Mouse (Mus musculus): ENCODE results near the gene Acot1. TPM values are rescaled to one million over a fixed set of nuclear protein-coding genes. Genes with fewer than 3 reads are reported as not detected.

The Acot1 gene
- polyA plus RNA-seq, 1 experiment from 2014 or later, result 89.4 TPM

DNA sequence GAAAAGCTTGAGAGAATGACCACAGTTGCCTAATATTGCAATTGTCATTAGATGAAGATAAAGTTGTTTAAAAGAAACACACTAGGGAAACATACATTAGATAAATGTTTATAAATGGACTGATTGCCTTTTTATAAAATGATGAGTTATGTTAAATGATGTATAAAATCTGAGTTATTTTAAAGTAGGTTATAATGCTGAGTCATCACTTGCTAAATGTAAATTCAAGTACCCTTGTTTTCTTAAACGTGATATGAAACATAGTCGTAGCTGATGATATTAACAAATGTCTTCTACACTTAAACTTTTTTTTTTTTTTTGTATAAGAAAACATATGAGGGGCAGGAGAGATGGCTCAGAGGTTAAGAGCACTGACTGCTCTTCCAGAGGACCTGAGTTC, 54.5 kb downstream of the Acot1 start:
- ATAC-seq, result no peak
- no peaks in the 10 kb centered on the region for H3K9me3 ChIP-seq (replicated peaks; ENCODE audit: control insufficient read depth, low read length, poor library complexity, severe bottlenecking)
- no peak overlapping the region for H3K27ac ChIP-seq (ENCODE audit: low read length)
- no peak overlapping the region for H3K4me3 ChIP-seq (ENCODE audit: low read depth, low read length)
- H3K4me1 ChIP-seq (ENCODE audit: control insufficient read depth, insufficient read depth, low read length), result no peaks in the 10 kb centered on the region
- 82% methylated on average over 2 of the region's 2 CpGs for WGBS
- H3K9ac ChIP-seq (ENCODE audit: low read depth, low read length), result no peak overlapping the region
- H3K27me3 ChIP-seq (ENCODE audit: control insufficient read depth, insufficient read depth, low read depth, low read length), result peaks cover 12% of the 10 kb centered on the region
- H3K36me3 ChIP-seq (ENCODE audit: control insufficient read depth, insufficient read depth, low read length), result no peaks in the 10 kb centered on the region
- no peak overlapping the region for H3K4me2 ChIP-seq (ENCODE audit: low read length)

DNA sequence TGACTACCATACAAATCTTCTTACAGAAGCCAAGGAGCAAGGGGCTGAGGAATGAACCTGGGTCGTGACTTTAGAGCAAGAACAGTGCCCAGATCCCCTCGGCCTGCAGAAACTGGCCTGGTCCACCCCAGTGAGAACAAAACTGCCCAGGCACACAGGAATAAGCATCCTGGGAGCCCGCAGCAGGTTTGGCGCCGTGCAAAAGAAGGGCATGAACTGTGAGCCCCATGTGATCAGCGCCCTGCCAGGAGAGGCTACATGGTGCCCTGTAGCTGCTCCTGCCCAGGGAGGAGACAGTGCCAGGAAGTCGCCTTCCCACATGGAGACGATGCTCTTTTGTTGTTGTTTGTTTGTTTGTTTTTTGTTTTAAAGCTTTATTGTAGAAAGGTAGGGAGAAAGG, 55.3 kb downstream of the Acot1 start:
- H3K4me1 ChIP-seq (ENCODE audit: control insufficient read depth, insufficient read depth, low read length), result no peaks in the 10 kb centered on the region
- no peak overlapping the region for H3K4me3 ChIP-seq (ENCODE audit: low read depth, low read length)
- no peaks in the 10 kb centered on the region for H3K36me3 ChIP-seq (ENCODE audit: control insufficient read depth, insufficient read depth, low read length)
- H3K4me2 ChIP-seq (ENCODE audit: low read length), result no peak overlapping the region
- H3K27me3 ChIP-seq (ENCODE audit: control insufficient read depth, insufficient read depth, low read depth, low read length), result peaks cover 17% of the 10 kb centered on the region
- no peak overlapping the region for H3K27ac ChIP-seq (ENCODE audit: low read length)
- ATAC-seq, result no peak
- WGBS, result 80% methylated on average over 8 of the region's 8 CpGs
- no peak overlapping the region for H3K9ac ChIP-seq (ENCODE audit: low read depth, low read length)
- H3K9me3 ChIP-seq (replicated peaks; ENCODE audit: control insufficient read depth, low read length, poor library complexity, severe bottlenecking), result no peaks in the 10 kb centered on the region

DNA sequence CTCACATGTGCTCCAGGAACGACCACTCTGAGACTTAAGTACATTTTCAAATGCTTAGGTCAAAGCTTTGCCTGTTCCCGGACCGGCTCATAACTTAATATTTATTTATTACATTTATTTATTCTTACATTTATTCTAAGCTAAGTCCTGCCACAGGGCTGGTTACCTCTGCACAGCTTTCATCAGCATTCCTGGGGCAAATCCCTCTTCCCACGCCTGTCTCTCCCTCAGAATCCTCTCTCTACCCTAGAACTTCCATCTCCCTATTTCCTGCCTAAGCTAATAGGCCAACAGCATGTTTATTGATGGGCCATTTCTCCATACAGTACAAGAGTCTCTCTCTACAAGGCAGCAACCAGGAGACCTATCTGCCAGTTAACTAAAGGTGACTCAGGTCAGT, 58.5 kb downstream of the Acot1 start:
- Histone ChIP-seq H3K27ac (ENCODE audit: low read length) (no peak overlapping the region), H3K9ac (ENCODE audit: low read depth, low read length) (no peak overlapping the region), H3K4me2 (ENCODE audit: low read length) (no peak overlapping the region), H3K9me3 (replicated peaks; ENCODE audit: control insufficient read depth, low read length, poor library complexity, severe bottlenecking) (no peaks in the 10 kb centered on the region), H3K27me3 (ENCODE audit: control insufficient read depth, insufficient read depth, low read depth, low read length) (peaks cover 19% of the 10 kb centered on the region), H3K4me1 (ENCODE audit: control insufficient read depth, insufficient read depth, low read length) (no peaks in the 10 kb centered on the region), H3K4me3 (ENCODE audit: low read depth, low read length) (no peak overlapping the region), H3K36me3 (ENCODE audit: control insufficient read depth, insufficient read depth, low read length) (no peaks in the 10 kb centered on the region)
- no peak for ATAC-seq
- 85% methylated on average over 4 of the region's 4 CpGs for WGBS

Other genes starting within 250 kb of the Acot1 start
- 0.16 and 0.31 TPM in 2 replicates for gene Papln, start 245.9 kb upstream of the Acot1 start, polyA plus RNA-seq (2015; fragmentation: Nextera tagmentation; extraction: Ambion mirVana)
- gene Numb, start 87.6 kb upstream of the Acot1 start, polyA plus RNA-seq (2015; fragmentation: Nextera tagmentation; extraction: Ambion mirVana), result 14.2 and 16.7 TPM in 2 replicates
- gene Riox1, start 58.9 kb upstream of the Acot1 start, polyA plus RNA-seq (2015; fragmentation: Nextera tagmentation; extraction: Ambion mirVana), result 8.7 and 9.2 TPM in 2 replicates
- gene Heatr4, start 24.6 kb upstream of the Acot1 start, polyA plus RNA-seq (2015; fragmentation: Nextera tagmentation; extraction: Ambion mirVana), result 0.06 TPM in 1 of 2 replicates, not detected in the other
- gene Acot2, start 21.6 kb upstream of the Acot1 start, polyA plus RNA-seq (2015; fragmentation: Nextera tagmentation; extraction: Ambion mirVana), result 11.4 and 15.3 TPM in 2 replicates
- gene Acot4, start 28.9 kb downstream of the Acot1 start, polyA plus RNA-seq (2015; fragmentation: Nextera tagmentation; extraction: Ambion mirVana), result 0.59 and 0.67 TPM in 2 replicates
- not detected in 2 replicates for gene Gm49366, start 29.4 kb downstream of the Acot1 start, polyA plus RNA-seq (2015; fragmentation: Nextera tagmentation; extraction: Ambion mirVana)
- gene Acot3, start 42.7 kb downstream of the Acot1 start, polyA plus RNA-seq (2015; fragmentation: Nextera tagmentation; extraction: Ambion mirVana), result 1.4 and 1.8 TPM in 2 replicates
- 0.22 and 0.31 TPM in 2 replicates for gene Acot5, start 59.8 kb downstream of the Acot1 start, polyA plus RNA-seq (2015; fragmentation: Nextera tagmentation; extraction: Ambion mirVana)
- 0.98 and 1.2 TPM in 2 replicates for gene Acot6, start 91.2 kb downstream of the Acot1 start, polyA plus RNA-seq (2015; fragmentation: Nextera tagmentation; extraction: Ambion mirVana)
- gene Dnal1, start 104.9 kb downstream of the Acot1 start, polyA plus RNA-seq (2015; fragmentation: Nextera tagmentation; extraction: Ambion mirVana), result 9.1 and 10.9 TPM in 2 replicates
- 8.2 and 9.3 TPM in 2 replicates for gene Pnma1, start 139.0 kb downstream of the Acot1 start, polyA plus RNA-seq (2015; fragmentation: Nextera tagmentation; extraction: Ambion mirVana)
- gene Elmsan1, start 209.4 kb downstream of the Acot1 start, polyA plus RNA-seq (2015; fragmentation: Nextera tagmentation; extraction: Ambion mirVana), result 2.7 and 3.6 TPM in 2 replicates